Mouse (Mus musculus) kidney, postnatal 0 days (tissue): ENCODE results near the gene Cdk6. TPM values are rescaled to one million over a fixed set of nuclear protein-coding genes. Genes with fewer than 3 reads are reported as not detected.

Experiments
- ATAC-seq: fragments of 200-750 bp; cut with Nextera tagmentation; replicated peaks from 2 replicates; pipeline ENCODE4 v1.8.0; 2017; ENCODE audit warnings: low read depth, moderate number of reproducible peaks, moderate TSS enrichment, moderate library complexity; ENCODE audit not compliant: low FRiP score
- DNase-seq: peaks from one replicate; pipeline ENCODE4 v3.0.0-alpha.2; 2016; ENCODE audit warnings: low spot score
- H3K27ac ChIP-seq: fragments of 300-500 bp; sonication (generic); 2 replicates; pipeline ENCODE4 v1.5.1; 2014; ENCODE audit warnings: mild to moderate bottlenecking
- H3K27me3 ChIP-seq: fragments of 300-500 bp; sonication (generic); 2 replicates; pipeline ENCODE4 v1.6.1; 2014; ENCODE audit warnings: low read length, mixed read lengths; ENCODE audit not compliant: insufficient read depth
- H3K36me3 ChIP-seq: fragments of 300-500 bp; sonication (generic); 2 replicates; pipeline ENCODE4 v1.6.1; 2014; ENCODE audit warnings: low read length, mixed read lengths; ENCODE audit not compliant: insufficient read depth
- H3K4me1 ChIP-seq: fragments of 300-500 bp; sonication (generic); replicated peaks from 2 replicates; pipeline ENCODE4 v1.6.1; 2014; ENCODE audit warnings: antibody characterized with exemption, low read length, mixed read lengths; ENCODE audit not compliant: insufficient read depth
- H3K4me2 ChIP-seq: fragments of 300-500 bp; sonication (generic); 2 replicates; pipeline ENCODE4 v1.6.1; 2014; ENCODE audit warnings: mild to moderate bottlenecking, low read length, moderate library complexity, mixed read lengths
- H3K4me3 ChIP-seq: fragments of 300-500 bp; sonication (generic); replicated peaks from 2 replicates; pipeline ENCODE4 v1.5.1; 2014; ENCODE audit warnings: low read depth, low read length
- H3K9ac ChIP-seq: fragments of 300-500 bp; sonication (generic); 2 replicates; pipeline ENCODE4 v1.6.1; 2014; ENCODE audit warnings: low read depth, low read length
- H3K9me3 ChIP-seq: fragments of 300-500 bp; sonication (generic); replicated peaks from 2 replicates; pipeline ENCODE4 v1.6.1; 2016; ENCODE audit warnings: low read length, inconsistent platforms, mixed read lengths
- CTCF ChIP-seq: IDR thresholded peaks from 2 replicates; pipeline ENCODE4 v1.5.1; 2016; ENCODE audit warnings: antibody characterized with exemption, low read depth, mild to moderate bottlenecking, moderate library complexity
- WGBS: fragments of 180-500 bp; shearing (Covaris S2); extraction: QIAGEN DNeasy Blood & Tissue Kit; methylation state at CpG from one replicate; pipeline ENCODE4 v1.1.7; 2014; 5-methylcytosine and 5-hydroxymethylcytosine counted together
- polyA plus RNA-seq: library from polyadenylated mRNA; unstranded; fragments of >200 nt; fragmentation: Nextera tagmentation; extraction: Ambion mirVana; gene quantifications from 2 replicates; pipeline ENCODE4 v1.2.1, GENCODE M21; 2015

Cdk6 gene
- polyA plus RNA-seq, 1 experiment from 2014 or later = 20.1 TPM

GRCm38 (mm10) chr5:3392856-3393255 is 51.6 kb downstream of the Cdk6 start:
- H3K9me3 ChIP-seq = no peaks in the 10 kb centered on the region
- no peaks in the 10 kb centered on the region for H3K4me1 ChIP-seq
- no peak overlapping the region for H3K4me2 ChIP-seq
- WGBS = 80% methylated on average over 3 of the region's 3 CpGs
- DNase-seq (no peak), ATAC-seq (no peak)
- H3K27ac ChIP-seq = no peak overlapping the region
- no peak overlapping the region for H3K4me3 ChIP-seq
- H3K9ac ChIP-seq = no peak overlapping the region
- no peaks in the 10 kb centered on the region for H3K36me3 ChIP-seq
- TF ChIP-seq CTCF = no peak
- no peaks in the 10 kb centered on the region for H3K27me3 ChIP-seq

GRCm38 (mm10) chr5:3394145-3394544 is 52.9 kb downstream of the Cdk6 start:
- Histone ChIP-seq H3K4me3 (no peak overlapping the region), H3K27ac (no peak overlapping the region), H3K9me3 (no peaks in the 10 kb centered on the region), H3K4me1 (no peaks in the 10 kb centered on the region), H3K27me3 (no peaks in the 10 kb centered on the region), H3K4me2 (no peak overlapping the region), H3K36me3 (no peaks in the 10 kb centered on the region), H3K9ac (no peak overlapping the region)
- no peak for DNase-seq
- no peak for TF ChIP-seq CTCF
- 89% methylated on average over 7 of the region's 7 CpGs for WGBS
- no peak for ATAC-seq

- DNase-seq = no peak
- no peaks in the 10 kb centered on the region for H3K36me3 ChIP-seq
- H3K9me3 ChIP-seq = no peaks in the 10 kb centered on the region
- 88% methylated on average over 6 of the region's 6 CpGs for WGBS
- H3K9ac ChIP-seq = no peak overlapping the region
- H3K4me1 ChIP-seq = no peaks in the 10 kb centered on the region
- no peaks in the 10 kb centered on the region for H3K27me3 ChIP-seq
- ATAC-seq = no peak
- no peak overlapping the region for H3K4me2 ChIP-seq
- H3K27ac ChIP-seq = no peak overlapping the region
- no peak overlapping the region for H3K4me3 ChIP-seq
- TF ChIP-seq CTCF = no peak
These were observed 53.7 kb downstream of the Cdk6 start for GRCm38 (mm10) chr5:3395020-3395419.

GRCm38 (mm10) chr5:3396214-3396613 is 54.9 kb downstream of the Cdk6 start:
- DNase-seq = no peak
- Histone ChIP-seq H3K9me3 (no peaks in the 10 kb centered on the region), H3K36me3 (no peaks in the 10 kb centered on the region), H3K4me3 (no peak overlapping the region), H3K9ac (no peak overlapping the region), H3K27me3 (no peaks in the 10 kb centered on the region), H3K27ac (no peak overlapping the region), H3K4me1 (no peaks in the 10 kb centered on the region), H3K4me2 (no peak overlapping the region)
- 77% methylated on average over 6 of the region's 6 CpGs for WGBS
- TF ChIP-seq CTCF = no peak
- ATAC-seq = no peak

GRCm38 (mm10) chr5:3396910-3397575 is 55.8 kb downstream of the Cdk6 start:
- Histone ChIP-seq H3K4me2 (no peak overlapping the region), H3K9ac (no peak overlapping the region), H3K27ac (no peak overlapping the region), H3K36me3 (no peaks in the 10 kb centered on the region), H3K4me3 (no peak overlapping the region), H3K9me3 (no peaks in the 10 kb centered on the region), H3K4me1 (no peaks in the 10 kb centered on the region), H3K27me3 (no peaks in the 10 kb centered on the region)
- no peak for TF ChIP-seq CTCF
- ATAC-seq (no peak), DNase-seq (no peak)
- WGBS = 90% methylated on average over 11 of the region's 11 CpGs

GRCm38 (mm10) chr5:3399784-3400494 is 58.7 kb downstream of the Cdk6 start:
- H3K4me2 ChIP-seq = no peak overlapping the region
- WGBS = 50% methylated on average over 7 of the region's 7 CpGs
- H3K4me3 ChIP-seq = no peak overlapping the region
- ATAC-seq (no peak), DNase-seq (no peak)
- H3K36me3 ChIP-seq = no peaks in the 10 kb centered on the region
- H3K9ac ChIP-seq = no peak overlapping the region
- no peaks in the 10 kb centered on the region for H3K4me1 ChIP-seq
- TF ChIP-seq CTCF = no peak
- H3K27me3 ChIP-seq = no peaks in the 10 kb centered on the region
- no peaks in the 10 kb centered on the region for H3K9me3 ChIP-seq
- no peak overlapping the region for H3K27ac ChIP-seq
